Mouse (Mus musculus) liver, embryonic 14.5 days (tissue): ENCODE measurements around the gene Car3.

ENCODE experiments used
- CTCF ChIP-seq: IDR thresholded peaks from 2 replicates; pipeline ENCODE4 v1.5.1; 2016; ENCODE audit warnings: antibody characterized with exemption, low read depth, control low read depth
- EP300 ChIP-seq: IDR thresholded peaks from 2 replicates; pipeline ENCODE4 v1.6.1; 2016; ENCODE audit warnings: antibody characterized with exemption, low read depth

- TF ChIP-seq CTCF: no peak
- no peak for TF ChIP-seq EP300
Measured at GRCm38 (mm10) chr3:14853966-14854365, 9.3 kb upstream of the Car3 start.
